Mouse (Mus musculus) hematopoietic stem cell, adult 5-6 weeks (primary cell): Measurements from ENCODE around the gene Prss48. TPM values are rescaled to one million over a fixed set of nuclear protein-coding genes. Genes with fewer than 3 reads are reported as not detected.

Experiments
- ATAC-seq, 2 experiments: fragments of 125-278 bp in 1 of 2; replicated peaks in 1 of 2; 2 replicates each; pipeline ENCODE4 v1.8.0; 2016 to 2017; ENCODE audit warnings: inconsistent platforms in 2 of 2, mild to moderate bottlenecking in 2 of 2, moderate number of reproducible peaks in 2 of 2, low read depth in 1 of 2, moderate TSS enrichment in 1 of 2; ENCODE audit not compliant: low FRiP score in 2 of 2, poor library complexity in 2 of 2, severe bottlenecking in 2 of 2, insufficient read depth in 1 of 2, low TSS enrichment in 1 of 2
- total RNA-seq: library from RNA; stranded (forward); fragments of 172-1452, 232-1000 nt; gene quantifications from 2 replicates; pipeline ENCODE4 v1.2.3, GENCODE M21; 2017

Gene Prss48
- total RNA-seq, 1 experiment from 2014 or later: not detected

DNA sequence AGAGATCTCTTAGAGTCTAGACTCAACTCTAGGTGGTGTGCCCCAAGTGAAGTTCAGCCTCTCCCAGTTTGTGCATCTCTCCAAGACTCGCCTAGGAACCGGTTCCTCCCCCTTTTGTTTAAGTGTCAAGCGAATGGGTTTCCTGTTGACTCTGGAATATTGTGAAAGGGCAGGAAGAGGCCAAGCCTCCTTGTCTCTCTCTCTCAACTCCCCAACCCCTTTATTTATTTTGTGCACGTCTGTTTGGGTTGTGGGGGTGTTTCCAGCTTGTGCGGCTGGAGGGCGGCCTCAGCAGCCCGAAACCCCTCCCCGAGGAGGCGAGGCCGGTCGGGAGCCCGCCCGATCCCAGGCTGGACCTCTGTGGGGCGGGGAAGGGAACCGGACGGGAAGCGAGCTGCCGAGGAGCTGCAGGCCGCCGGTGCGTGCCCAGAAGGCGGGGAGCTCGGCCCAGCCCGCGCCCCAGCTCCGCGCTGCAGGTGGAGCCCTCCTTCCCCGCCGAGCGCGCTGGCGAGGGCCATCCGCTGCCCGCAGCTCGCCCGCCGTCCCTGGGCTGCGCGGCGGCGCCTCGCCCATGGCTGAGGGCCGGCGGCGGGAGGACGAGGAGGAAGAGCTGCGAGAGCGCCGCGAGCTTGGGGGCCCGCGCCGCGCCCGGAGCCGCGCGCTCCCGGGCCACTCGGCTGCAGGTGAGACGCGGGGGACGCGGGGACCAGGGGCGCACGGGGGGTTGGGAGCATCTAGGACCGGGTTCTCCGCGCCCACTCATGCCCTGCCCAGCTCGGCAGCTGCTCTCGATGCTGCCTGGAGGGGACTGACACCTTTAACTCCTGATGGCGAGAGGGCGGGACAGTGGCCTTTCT is 31.3 kb downstream of the Prss48 start, which contains the start of gene Sh3d19:
Sh3d19 (plus strand) TSS at position 368 of the 857 bp plus-strand sequence.
- peak in 1 of 2 experiments; percentile 60; a peak in 2 of 4 replicates for ATAC-seq

DNA sequence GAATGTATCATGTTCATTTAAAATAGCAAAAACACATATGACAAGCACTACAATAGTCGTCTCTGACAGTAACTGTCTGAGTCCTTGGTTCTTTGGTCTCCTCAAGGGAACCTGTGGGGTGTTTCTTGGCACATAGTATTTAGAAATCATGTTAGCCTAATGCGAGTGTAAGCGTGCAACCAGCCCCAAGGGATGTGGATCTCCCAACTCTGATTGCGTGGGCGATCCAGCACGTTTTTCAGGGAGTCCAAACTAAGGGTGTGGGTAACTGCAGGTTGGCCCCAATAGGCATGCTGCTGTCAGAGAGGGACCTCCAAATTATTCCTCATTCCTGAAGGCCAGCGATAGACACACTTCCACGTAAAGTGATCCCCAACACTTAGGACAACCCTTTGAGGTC is 33.3 kb downstream of the Prss48 start:
- no peak for ATAC-seq

DNA sequence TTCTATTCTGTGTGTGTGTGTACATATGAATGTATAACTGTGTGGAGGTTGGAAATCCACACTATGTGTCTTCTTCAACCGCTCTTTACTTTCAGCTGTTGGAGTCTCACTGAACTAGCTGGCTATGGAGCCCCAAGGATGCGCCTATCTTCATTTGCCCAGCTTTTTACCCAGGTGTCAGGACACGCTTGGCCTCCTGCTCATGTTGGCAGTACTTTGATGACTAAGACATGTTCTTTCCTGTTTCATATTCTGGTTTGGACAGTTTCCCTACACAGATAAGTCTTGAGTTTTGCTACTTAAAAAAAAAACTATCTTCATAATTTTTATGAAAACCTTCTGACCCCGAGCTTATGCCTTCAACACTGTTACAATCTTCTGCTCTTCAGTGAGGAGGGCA is 36.8 kb downstream of the Prss48 start:
- no peak for ATAC-seq

DNA sequence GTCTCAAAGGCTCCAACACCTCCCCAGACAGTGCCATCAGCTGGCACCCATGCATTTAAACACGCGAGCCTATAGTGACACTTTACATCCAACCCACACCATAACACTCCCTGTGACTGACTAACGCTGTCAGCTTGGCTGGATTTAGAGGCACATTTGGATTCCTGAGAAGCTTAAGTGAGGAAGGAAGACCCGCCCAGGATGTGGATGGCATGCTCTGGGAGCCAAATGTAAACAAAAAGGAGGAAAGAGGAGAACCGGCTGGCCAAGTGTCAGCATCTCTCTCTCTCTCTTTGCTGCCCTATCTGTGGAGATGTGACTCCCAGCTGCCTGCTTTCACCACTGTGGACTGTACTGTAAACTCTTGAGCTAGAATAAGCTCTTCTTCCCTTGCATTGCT is 41.2 kb downstream of the Prss48 start:
- ATAC-seq: no peak

DNA sequence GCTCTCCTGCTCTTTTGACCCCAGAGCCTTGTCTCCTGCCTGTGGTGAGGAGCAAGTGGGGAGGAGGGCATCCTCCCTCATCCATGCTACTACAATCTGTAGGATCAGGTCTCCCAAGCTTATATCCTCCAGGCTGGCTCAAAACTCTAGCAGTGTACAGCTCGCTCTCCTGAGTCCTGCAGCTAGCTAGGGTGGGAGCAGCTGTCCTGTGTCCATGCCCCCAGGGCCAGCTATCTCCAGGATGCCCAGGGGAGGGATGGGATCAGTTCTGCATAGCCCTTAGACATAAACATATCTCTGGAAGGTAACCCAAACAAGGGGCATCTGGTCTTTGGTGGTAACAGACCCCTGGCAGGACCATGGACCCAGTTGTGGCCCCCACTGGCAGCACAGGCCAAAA is 42.6 kb downstream of the Prss48 start:
- ATAC-seq: no peak

DNA sequence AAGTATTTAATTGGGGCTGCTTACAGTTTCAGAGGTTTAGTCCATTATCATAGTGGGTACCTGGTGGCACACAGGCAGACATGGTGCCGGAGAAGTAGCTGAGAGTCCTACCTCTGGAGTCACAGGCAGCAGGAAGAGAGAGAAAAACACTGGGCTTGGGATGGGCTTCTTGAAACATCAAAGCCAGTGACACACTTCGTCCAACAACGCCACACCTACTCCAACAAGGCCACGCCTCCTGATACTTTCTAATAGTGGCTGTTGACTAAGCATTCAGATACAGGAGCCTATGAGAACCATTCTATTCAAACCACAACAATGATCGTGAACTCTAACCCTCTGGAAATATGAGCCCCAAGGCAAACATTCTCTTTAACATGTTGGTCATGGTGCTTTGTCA is 46.6 kb downstream of the Prss48 start:
- ATAC-seq: no peak

DNA sequence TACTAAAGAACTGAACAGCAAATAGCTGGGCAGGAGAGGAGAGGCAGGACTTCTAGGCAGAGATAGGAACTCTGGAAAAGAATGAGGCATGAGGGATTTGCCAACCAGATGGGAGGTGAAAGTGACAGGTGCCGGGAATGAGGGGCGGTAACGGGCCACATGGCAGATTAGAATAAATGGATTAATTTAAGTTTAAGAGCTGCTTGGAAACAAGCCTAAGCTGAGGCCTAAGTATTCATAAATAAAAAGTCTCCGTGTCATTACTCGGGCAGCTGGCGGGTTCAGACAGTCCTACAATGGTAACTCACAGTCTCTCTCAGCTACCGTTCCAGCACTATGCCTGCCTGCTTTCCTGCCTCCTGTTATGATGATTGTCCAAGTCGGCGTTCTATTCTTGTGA is 47.0 kb downstream of the Prss48 start:
- ATAC-seq: no peak

DNA sequence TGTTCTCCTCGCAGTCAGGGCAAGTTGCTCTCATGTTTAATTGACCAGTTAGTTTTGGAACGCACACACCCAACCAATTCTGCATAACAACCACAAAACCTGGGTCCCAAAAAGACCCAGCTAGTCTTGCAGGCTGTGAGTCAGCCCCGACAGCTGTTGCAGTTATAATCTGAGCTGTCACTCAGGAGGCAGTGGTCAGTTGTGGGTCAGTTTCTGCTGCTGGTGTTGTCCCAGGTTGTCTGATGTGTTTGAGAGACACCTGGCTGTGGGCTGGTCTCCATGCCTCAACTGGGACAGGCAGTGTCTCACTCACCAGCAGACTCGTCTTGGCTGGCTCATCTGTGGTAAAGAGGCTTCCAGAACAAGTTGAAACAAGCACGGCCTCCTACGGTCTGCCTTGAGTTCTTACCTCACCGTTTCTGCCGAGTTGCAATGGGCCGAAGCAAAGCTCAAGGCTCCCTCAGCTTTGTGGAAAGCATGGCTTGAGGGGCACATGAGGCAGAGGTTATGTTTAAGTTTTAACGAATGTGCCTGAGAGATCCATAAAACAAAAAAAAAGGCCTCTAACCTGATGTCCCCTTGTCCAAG is 49.5 kb downstream of the Prss48 start:
- no peak for ATAC-seq

DNA sequence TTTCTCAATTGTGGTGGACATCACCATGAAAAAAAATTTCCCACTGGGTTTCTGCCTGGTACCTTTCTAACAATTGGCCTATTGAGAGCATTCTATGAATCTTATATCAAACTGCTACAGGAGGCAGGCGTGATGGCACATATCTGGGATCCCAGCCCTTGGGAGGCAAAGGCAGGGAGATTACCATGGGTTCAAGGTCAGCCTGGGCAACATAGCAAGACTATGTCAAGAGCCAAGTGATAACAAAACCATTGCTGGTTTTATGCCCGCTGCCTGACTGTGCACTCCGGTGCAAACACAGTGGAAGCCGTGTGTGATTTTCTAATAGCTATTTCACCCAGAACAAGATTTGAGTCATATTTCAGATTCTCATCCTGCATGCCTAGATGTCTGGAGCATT is 51.4 kb downstream of the Prss48 start:
- ATAC-seq: no peak

Other genes starting within 250 kb of the Prss48 start
- gene Fam160a1, start 185.2 kb downstream of the Prss48 start, total RNA-seq: not detected in 2 replicates
- gene Glt28d2, start 115.0 kb downstream of the Prss48 start, total RNA-seq: 0.10 TPM in 1 of 2 replicates, not detected in the other
- gene Gm37240, start 115.0 kb downstream of the Prss48 start, total RNA-seq: not detected in 2 replicates
- 3.3 and 4.3 TPM in 2 replicates for gene Sh3d19, start 31.4 kb downstream of the Prss48 start, total RNA-seq
- gene Rps3a1, start 140.2 kb upstream of the Prss48 start, total RNA-seq: 7,831 and 9,145 TPM in 2 replicates
- 51.5 and 57.9 TPM in 2 replicates for gene Lrba, start 222.2 kb upstream of the Prss48 start, total RNA-seq